Mouse (Mus musculus): ENCODE measurements around the gene Slc22a4. TPM values are rescaled to one million over a fixed set of nuclear protein-coding genes. Genes with fewer than 3 reads are reported as not detected.
"Not testable (repeated sequence)": the region's sequence is repeated elsewhere in the genome, so short reads cannot be mapped to it uniquely, and the experiment has no call there.

Gene Slc22a4
- polyA plus RNA-seq, 1 experiment from 2014 or later: 0.38 TPM

DNA sequence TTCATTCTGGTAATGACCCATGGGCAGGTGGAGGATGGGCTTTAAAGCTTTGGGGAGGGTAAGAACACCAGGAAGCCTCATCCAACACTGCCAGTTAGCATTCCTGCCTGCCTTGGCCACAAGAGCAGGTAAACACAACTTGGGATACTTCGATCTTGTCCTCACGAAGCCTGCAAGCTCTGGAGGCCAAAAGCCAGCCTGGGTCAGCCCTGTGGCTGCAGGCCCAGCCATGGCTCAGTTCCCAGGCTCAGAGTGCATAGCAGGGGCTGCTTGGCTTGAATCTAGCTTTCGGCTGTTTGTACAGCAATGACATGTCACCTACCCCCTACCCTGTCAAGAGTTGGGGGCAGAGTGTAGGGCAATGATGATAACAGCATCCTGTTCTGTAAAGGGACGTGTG is 21.0 kb downstream of the Slc22a4 start:
- Histone ChIP-seq H3K27ac (ENCODE audit: low read depth) (no peak overlapping the region), H3K27me3 (ENCODE audit: insufficient read depth, low read length) (no peaks in the 10 kb centered on the region), H3K4me1 (ENCODE audit: insufficient read depth) (no peaks in the 10 kb centered on the region; the same call in 1 of the 2 replicates), H3K4me3 (ENCODE audit: low read depth, low read length) (no peak overlapping the region), H3K36me3 (ENCODE audit: insufficient read depth) (no peaks in the 10 kb centered on the region), H3K4me2 (no peak overlapping the region), H3K9ac (no peak overlapping the region), H3K9me3 (ENCODE audit: low read depth, low read length) (no peaks in the 10 kb centered on the region)
- TF ChIP-seq CTCF (IDR thresholded peaks at IDR 0.05; ENCODE audit: low read depth): no peak
- 49% methylated on average over 4 of the region's 4 CpGs for WGBS
- ATAC-seq (ENCODE audit: insufficient read depth) (no peak), DNase-seq (peak; percentile 4)

DNA sequence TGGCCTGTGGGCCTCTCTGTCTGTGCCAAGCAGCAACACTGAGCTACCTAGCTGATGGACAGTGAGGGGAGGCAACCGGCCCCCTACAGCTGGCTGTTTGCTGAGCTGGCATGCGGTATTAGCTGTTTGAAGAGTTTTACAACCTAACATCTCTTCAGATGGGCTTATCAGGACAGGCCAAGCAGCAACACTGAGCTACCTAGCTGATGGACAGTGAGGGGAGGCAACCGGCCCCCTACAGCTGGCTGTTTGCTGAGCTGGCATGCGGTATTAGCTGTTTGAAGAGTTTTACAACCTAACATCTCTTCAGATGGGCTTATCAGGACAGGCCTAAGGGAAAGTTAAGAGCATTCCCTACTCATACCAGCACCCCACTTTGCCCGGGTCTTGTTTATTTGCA is 21.5 kb downstream of the Slc22a4 start:
- not testable (repeated sequence) for H3K9ac ChIP-seq; H3K27ac ChIP-seq (ENCODE audit: low read depth); H3K9me3 ChIP-seq (ENCODE audit: low read depth, low read length); H3K27me3 ChIP-seq (ENCODE audit: insufficient read depth, low read length); ATAC-seq (ENCODE audit: insufficient read depth); DNase-seq; H3K4me2 ChIP-seq; H3K36me3 ChIP-seq (ENCODE audit: insufficient read depth); H3K4me3 ChIP-seq (ENCODE audit: low read depth, low read length); H3K4me1 ChIP-seq (ENCODE audit: insufficient read depth)
- WGBS: 21% methylated on average over 5 of the region's 5 CpGs

DNA sequence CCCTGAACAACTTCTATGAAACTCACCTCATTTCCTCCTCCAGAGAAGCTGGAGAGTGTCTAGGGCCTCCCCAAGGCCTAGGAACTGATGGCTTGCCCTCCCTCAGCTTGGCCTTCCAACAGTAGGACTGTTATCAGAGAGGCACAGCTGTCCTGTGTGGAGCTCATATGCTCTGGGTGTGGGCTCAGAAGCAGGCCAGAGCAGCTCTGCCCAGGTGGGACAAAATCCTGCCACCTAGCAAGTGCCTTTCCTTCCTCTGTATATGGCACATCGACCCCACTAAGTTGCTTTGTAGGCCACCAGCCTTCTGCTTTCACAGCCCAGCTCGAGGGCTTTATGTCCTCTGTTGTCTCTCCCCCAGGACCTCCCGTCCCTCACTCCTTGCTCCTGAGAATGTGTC is 23.2 kb downstream of the Slc22a4 start:
- H3K4me3 ChIP-seq (ENCODE audit: low read depth, low read length): no peak overlapping the region
- 77% methylated on average over 3 of the region's 3 CpGs for WGBS
- no peak overlapping the region for H3K27ac ChIP-seq (ENCODE audit: low read depth)
- DNase-seq (no peak), ATAC-seq (ENCODE audit: insufficient read depth) (no peak)
- no peak for TF ChIP-seq CTCF (IDR thresholded peaks at IDR 0.05; ENCODE audit: low read depth)
- no peaks in the 10 kb centered on the region for H3K9me3 ChIP-seq (ENCODE audit: low read depth, low read length)
- no peaks in the 10 kb centered on the region; the same call in 1 of the 2 replicates for H3K4me1 ChIP-seq (ENCODE audit: insufficient read depth)
- H3K36me3 ChIP-seq (ENCODE audit: insufficient read depth): no peaks in the 10 kb centered on the region
- H3K9ac ChIP-seq: no peak overlapping the region
- no peak overlapping the region for H3K4me2 ChIP-seq
- no peaks in the 10 kb centered on the region for H3K27me3 ChIP-seq (ENCODE audit: insufficient read depth, low read length)

DNA sequence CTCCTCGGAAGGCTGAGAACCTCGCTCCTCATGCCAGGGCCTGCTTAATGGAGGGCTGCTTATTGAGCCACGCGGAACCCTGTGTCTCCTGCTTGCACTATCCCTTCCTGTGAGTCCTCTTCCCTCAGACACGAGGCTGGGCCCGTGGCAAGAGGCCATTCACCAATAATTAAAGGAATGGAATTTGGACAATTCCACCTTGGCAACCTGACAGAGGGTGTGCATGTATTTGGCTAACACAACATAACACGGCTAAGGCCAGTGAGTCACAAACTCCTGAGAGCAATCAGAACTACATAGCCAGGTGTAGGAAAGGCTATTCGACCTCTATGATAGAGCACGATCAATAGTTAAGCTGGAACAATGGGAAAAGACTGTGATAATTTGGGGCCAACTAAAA is 23.7 kb downstream of the Slc22a4 start:
- TF ChIP-seq CTCF (IDR thresholded peaks at IDR 0.05; ENCODE audit: low read depth): no peak
- no peak overlapping the region for H3K4me2 ChIP-seq
- H3K27me3 ChIP-seq (ENCODE audit: insufficient read depth, low read length): no peaks in the 10 kb centered on the region
- no peaks in the 10 kb centered on the region for H3K36me3 ChIP-seq (ENCODE audit: insufficient read depth)
- H3K9ac ChIP-seq: no peak overlapping the region
- no peak for ATAC-seq (ENCODE audit: insufficient read depth)
- WGBS: 73% methylated on average over 9 of the region's 9 CpGs
- H3K4me3 ChIP-seq (ENCODE audit: low read depth, low read length): no peak overlapping the region
- DNase-seq: peak; percentile 33
- H3K9me3 ChIP-seq (ENCODE audit: low read depth, low read length): no peaks in the 10 kb centered on the region
- no peaks in the 10 kb centered on the region; the same call in 1 of the 2 replicates for H3K4me1 ChIP-seq (ENCODE audit: insufficient read depth)
- no peak overlapping the region for H3K27ac ChIP-seq (ENCODE audit: low read depth)

DNA sequence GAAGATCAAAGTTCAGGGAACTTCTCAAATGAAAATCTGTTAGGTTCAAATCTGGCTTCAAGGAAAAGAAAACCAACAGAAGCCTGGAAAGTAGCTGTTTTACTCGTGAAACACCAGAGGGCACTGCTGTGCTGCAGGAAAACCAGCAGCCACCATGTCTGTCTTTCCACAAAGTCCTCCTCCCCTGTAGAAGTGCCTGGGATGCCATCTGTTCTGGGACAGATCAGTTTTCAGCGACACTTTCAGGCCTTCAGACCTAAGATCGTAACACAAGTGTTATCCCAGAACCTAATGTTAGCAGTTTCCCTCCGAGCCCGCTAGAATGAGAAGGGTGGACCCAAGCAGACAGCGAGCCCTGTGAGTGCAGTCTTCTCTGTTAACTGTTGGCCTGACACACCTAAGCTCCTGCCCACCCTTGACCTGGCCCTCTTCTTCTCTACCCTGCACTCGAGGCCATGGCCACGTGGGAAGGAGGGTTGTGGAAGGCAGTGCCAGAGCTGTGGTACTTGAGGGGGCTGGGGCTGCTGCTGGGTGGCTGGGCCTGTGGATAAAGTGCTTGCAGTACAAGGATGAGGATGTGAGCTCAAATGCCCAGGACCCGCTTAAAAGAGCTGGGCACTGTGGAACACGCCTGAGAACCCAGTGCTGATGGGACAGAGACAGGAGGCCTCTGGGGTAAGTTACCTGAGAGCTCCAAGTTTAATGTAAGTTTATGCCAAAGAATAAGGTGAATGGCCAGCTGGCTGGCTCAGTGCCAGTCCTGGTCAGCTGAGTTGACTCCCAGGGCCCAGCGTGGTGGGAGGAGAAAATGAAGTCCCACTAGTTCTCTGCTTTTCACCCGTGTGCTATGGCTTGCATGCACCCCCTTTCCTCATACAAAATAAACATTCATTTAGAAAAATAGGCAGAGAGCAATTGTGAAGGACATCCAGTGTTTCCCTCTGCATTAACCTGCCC is 24.9 kb downstream of the Slc22a4 start:
- peak; percentile 56 for ATAC-seq (ENCODE audit: insufficient read depth)
- not testable (repeated sequence) for H3K4me2 ChIP-seq

DNA sequence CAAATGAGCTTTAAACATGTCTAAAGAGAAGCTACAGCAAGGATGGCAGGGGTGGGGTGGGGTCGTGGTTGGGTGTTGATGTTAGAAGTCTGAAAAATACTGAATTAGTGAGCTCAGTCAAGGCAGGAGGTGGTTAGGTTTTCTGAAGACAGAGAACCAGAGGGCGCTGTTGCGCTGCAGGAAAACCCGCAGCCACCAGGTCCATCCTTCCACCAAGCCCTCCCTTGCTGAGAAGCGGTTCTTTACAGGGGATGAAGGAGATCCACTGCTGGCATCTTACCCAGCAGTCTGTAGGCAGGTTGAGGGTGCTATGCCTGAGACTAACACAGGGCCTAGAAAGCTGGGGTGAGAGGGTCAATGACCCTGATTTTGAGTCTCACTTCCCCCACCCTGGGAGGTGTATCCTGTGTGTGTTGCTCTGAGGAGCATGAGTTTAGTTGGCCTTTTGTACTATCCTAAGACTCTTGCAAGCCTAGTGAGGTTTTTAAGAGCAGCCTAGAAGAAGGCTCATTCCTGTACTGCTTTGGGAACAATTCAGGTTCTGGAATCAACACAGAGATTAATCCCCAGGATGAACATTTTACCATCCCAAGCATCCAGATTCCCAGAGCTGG is 25.6 kb downstream of the Slc22a4 start:
- Histone ChIP-seq H3K9me3 (ENCODE audit: low read depth, low read length) (no peaks in the 10 kb centered on the region), H3K36me3 (ENCODE audit: insufficient read depth) (no peaks in the 10 kb centered on the region), H3K4me1 (ENCODE audit: insufficient read depth) (no peaks in the 10 kb centered on the region; the same call in 1 of the 2 replicates), H3K9ac (peak overlapping the region; percentile 18; the same call in 1 of the 2 replicates), H3K4me2 (no peak overlapping the region), H3K27me3 (ENCODE audit: insufficient read depth, low read length) (no peaks in the 10 kb centered on the region), H3K27ac (ENCODE audit: low read depth) (no peak overlapping the region), H3K4me3 (ENCODE audit: low read depth, low read length) (no peak overlapping the region)
- TF ChIP-seq CTCF (IDR thresholded peaks at IDR 0.05; ENCODE audit: low read depth): peak; percentile 71
- ATAC-seq (ENCODE audit: insufficient read depth) (no peak), DNase-seq (peak; percentile 81)
- WGBS: 4% methylated on average over 5 of the region's 5 CpGs

More for the DNA sequence above, 24.9 kb downstream of the Slc22a4 start:
- DNase-seq: peak; percentile 87
- H3K36me3 ChIP-seq (ENCODE audit: insufficient read depth); H3K9me3 ChIP-seq (ENCODE audit: low read depth, low read length); H3K4me3 ChIP-seq (ENCODE audit: low read depth, low read length); H3K27ac ChIP-seq (ENCODE audit: low read depth); H3K27me3 ChIP-seq (ENCODE audit: insufficient read depth, low read length); H3K4me1 ChIP-seq (ENCODE audit: insufficient read depth): not testable (repeated sequence)
- H3K9ac ChIP-seq: peak overlapping the region; percentile 18; the same call in 1 of the 2 replicates
- TF ChIP-seq CTCF (IDR thresholded peaks at IDR 0.05; ENCODE audit: low read depth): peak; percentile 89
- 30% methylated on average over 12 of the region's 12 CpGs for WGBS

DNA sequence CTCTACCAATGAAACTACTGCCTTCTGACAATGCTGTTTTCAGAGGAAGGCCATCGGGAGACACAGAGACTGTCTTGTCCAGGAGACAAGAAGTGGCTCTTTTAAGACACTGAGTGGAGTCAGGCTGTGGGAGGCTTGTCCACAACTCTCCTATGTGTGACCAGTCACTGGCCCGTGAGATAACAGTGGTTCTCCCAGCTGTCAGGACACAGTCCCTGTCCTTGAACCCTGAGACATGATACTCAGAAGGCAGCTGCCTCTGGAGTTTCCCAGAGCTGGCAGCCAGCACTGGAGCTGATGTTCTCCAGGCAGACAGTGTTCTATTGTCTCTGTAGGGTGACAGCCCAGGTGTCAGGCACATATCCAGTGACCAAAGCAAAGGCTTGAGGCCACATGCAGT is 30.2 kb downstream of the Slc22a4 start:
- H3K27ac ChIP-seq (ENCODE audit: low read depth): no peak overlapping the region
- no peaks in the 10 kb centered on the region for H3K9me3 ChIP-seq (ENCODE audit: low read depth, low read length)
- 73% methylated on average over 2 of the region's 2 CpGs for WGBS
- no peaks in the 10 kb centered on the region for H3K36me3 ChIP-seq (ENCODE audit: insufficient read depth)
- H3K4me2 ChIP-seq: no peak overlapping the region
- H3K4me1 ChIP-seq (ENCODE audit: insufficient read depth): no peaks in the 10 kb centered on the region
- DNase-seq: no peak
- no peak overlapping the region for H3K9ac ChIP-seq
- H3K4me3 ChIP-seq (ENCODE audit: low read depth, low read length): no peak overlapping the region
- TF ChIP-seq CTCF (IDR thresholded peaks at IDR 0.05; ENCODE audit: low read depth): no peak
- H3K27me3 ChIP-seq (ENCODE audit: insufficient read depth, low read length): no peaks in the 10 kb centered on the region
- ATAC-seq (ENCODE audit: insufficient read depth): no peak

All from lung, embryonic 14.5 days (tissue).